8 mouse cellular contexts compared by ENCODE assay signal in the genomic region with DNA sequence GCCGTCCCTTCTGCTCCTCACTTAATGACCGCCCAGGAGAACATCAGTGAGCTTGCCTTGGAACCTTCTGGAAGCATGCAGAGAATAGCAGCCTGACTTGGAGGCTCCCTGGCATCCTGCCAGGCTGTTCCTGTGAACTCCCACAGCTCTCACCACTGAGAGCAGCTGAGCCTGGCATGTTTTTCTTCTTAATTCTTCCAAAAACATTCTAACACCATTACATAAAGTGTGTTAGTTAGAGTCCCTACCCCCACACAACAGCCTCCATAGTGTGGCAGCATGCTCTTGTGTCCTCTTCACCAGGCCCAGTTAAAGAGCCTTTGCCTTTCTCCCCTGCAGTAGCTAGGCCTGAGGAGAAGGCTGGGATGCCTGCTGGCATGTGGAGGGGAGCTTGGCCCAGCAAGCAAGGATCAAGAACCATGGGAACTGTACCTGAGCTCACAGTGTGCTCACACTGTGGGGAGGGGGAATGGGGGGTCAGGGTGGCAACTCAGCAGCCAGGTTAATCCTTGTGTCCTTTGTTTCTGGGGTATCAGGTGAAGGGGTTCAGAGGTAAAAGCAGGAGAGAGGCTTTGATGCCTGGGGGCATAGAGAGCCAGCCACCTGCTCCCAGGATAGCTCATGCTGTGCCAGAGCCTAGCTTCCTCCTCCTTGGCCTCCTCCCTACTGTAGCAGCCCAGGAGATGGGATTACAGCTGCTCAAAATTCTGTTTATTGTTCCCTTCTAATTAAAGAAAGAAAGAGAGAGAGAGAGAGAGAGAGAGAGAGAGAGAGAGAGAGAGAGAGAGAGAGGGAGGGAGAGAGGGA. TPM values are rescaled to one million over a fixed set of nuclear protein-coding genes. Genes with fewer than 3 reads are reported as not detected.
DNase-seq lines count a peak whose midpoint lies in the region; ATAC-seq and TF ChIP-seq lines count a peak whose summit lies in the region.

No protein-coding gene starts in this region.

- ATAC-seq in heart, embryonic 14.5 days (ENCODE audit: insufficient number of reproducible peaks, insufficient read depth, low FRiP score, low read depth): no peak
- ATAC-seq in forebrain, postnatal 0 days: peak; percentile 72
- no peak for ATAC-seq in kidney, postnatal 0 days (replicated peaks; ENCODE audit: low FRiP score, low read depth)
- no peak for ATAC-seq in limb, embryonic 15.5 days (ENCODE audit: insufficient number of reproducible peaks, low FRiP score, low TSS enrichment, low read depth)
- ATAC-seq in stomach, postnatal 0 days (ENCODE audit: low FRiP score, low TSS enrichment): 0 out of 2 replicates have a peak, but pooled peaks have one; percentile 44
- no peak for ATAC-seq in CD4-positive, CD25-positive, alpha-beta regulatory T cell, adult 4 months

- 30% methylated on average over 2 of the region's 2 CpGs for WGBS in heart, embryonic 14.5 days
- 37% methylated on average over 2 of the region's 2 CpGs for WGBS in forebrain, postnatal 0 days
- WGBS in kidney, postnatal 0 days: 54% methylated on average over 2 of the region's 2 CpGs
- 41% methylated on average over 2 of the region's 2 CpGs for WGBS in limb, embryonic 15.5 days
- 46% methylated on average over 2 of the region's 2 CpGs for WGBS in stomach, postnatal 0 days

- TF ChIP-seq EP300 in stomach, postnatal 0 days (optimal IDR thresholded peaks at IDR 0.05): no peak

- no peak overlapping the region for H3K4me3 ChIP-seq in heart, embryonic 14.5 days (ENCODE audit: control insufficient read depth in 1 of 2, insufficient read depth in 1 of 2, low read depth in 1 of 2, low read length in 2 of 2)
- H3K4me3 ChIP-seq in forebrain, postnatal 0 days (ENCODE audit: low read depth, low read length): no peak overlapping the region
- no peak overlapping the region for H3K4me3 ChIP-seq in kidney, postnatal 0 days (replicated peaks; ENCODE audit: low read depth, low read length)
- no peak overlapping the region for H3K4me3 ChIP-seq in limb, embryonic 15.5 days
- H3K4me3 ChIP-seq in stomach, postnatal 0 days (ENCODE audit: low read depth, low read length): no peak overlapping the region

- no peaks in the 10 kb centered on the region for H3K36me3 ChIP-seq in heart, embryonic 14.5 days (ENCODE audit: control insufficient read depth, insufficient read depth, low read length)
- H3K36me3 ChIP-seq in forebrain, postnatal 0 days (ENCODE audit: insufficient read depth): no peaks in the 10 kb centered on the region
- H3K36me3 ChIP-seq in kidney, postnatal 0 days (ENCODE audit: insufficient read depth, low read length): no peaks in the 10 kb centered on the region
- no peaks in the 10 kb centered on the region for H3K36me3 ChIP-seq in limb, embryonic 15.5 days
- H3K36me3 ChIP-seq in stomach, postnatal 0 days (ENCODE audit: control insufficient read depth, insufficient read depth, low read length): no peaks in the 10 kb centered on the region

- H3K4me1 ChIP-seq in heart, embryonic 14.5 days (ENCODE audit: control insufficient read depth in 2 of 2, insufficient read depth in 2 of 2, low read length in 2 of 2): peaks cover 10 to 13% of the 10 kb centered on the region in 2 experiments
- peaks cover 4% of the 10 kb centered on the region; the same call in 1 of the 2 replicates for H3K4me1 ChIP-seq in forebrain, postnatal 0 days (ENCODE audit: insufficient read depth)
- H3K4me1 ChIP-seq in kidney, postnatal 0 days (replicated peaks; ENCODE audit: insufficient read depth, low read length): 0 out of 2 replicates have a peak, but pooled peaks cover 6% of the 10 kb centered on the region
- H3K4me1 ChIP-seq in limb, embryonic 15.5 days: peaks cover 7% of the 10 kb centered on the region
- H3K4me1 ChIP-seq in stomach, postnatal 0 days (replicated peaks; ENCODE audit: control insufficient read depth, insufficient read depth): no peaks in the 10 kb centered on the region

- H3K4me2 ChIP-seq in heart, embryonic 14.5 days (ENCODE audit: low read length): no peak overlapping the region
- H3K4me2 ChIP-seq in forebrain, postnatal 0 days (ENCODE audit: low read depth): no peak overlapping the region
- no peak overlapping the region for H3K4me2 ChIP-seq in kidney, postnatal 0 days (ENCODE audit: low read length)
- no peak overlapping the region for H3K4me2 ChIP-seq in limb, embryonic 15.5 days
- no peak overlapping the region for H3K4me2 ChIP-seq in stomach, postnatal 0 days (replicated peaks; ENCODE audit: low read depth)

- TF ChIP-seq CTCF in forebrain, postnatal 0 days (IDR thresholded peaks at IDR 0.05; ENCODE audit: low read depth): no peak
- TF ChIP-seq CTCF in kidney, postnatal 0 days (IDR thresholded peaks at IDR 0.05; ENCODE audit: low read depth): no peak
- no peak for TF ChIP-seq CTCF in stomach, postnatal 0 days (IDR thresholded peaks at IDR 0.05; ENCODE audit: low read depth)

- H3K27me3 ChIP-seq in heart, embryonic 14.5 days (ENCODE audit: control insufficient read depth, insufficient read depth, low read length): no peaks in the 10 kb centered on the region
- no peaks in the 10 kb centered on the region for H3K27me3 ChIP-seq in forebrain, postnatal 0 days (ENCODE audit: insufficient read depth, low read length)
- no peaks in the 10 kb centered on the region for H3K27me3 ChIP-seq in kidney, postnatal 0 days (ENCODE audit: insufficient read depth, low read length)
- H3K27me3 ChIP-seq in limb, embryonic 15.5 days: 0 out of 2 replicates have a peak, but pooled peaks cover 1% of the 10 kb centered on the region
- H3K27me3 ChIP-seq in stomach, postnatal 0 days (ENCODE audit: control insufficient read depth, insufficient read depth, low read length): no peaks in the 10 kb centered on the region

- no peak for DNase-seq in heart, adult 11 months
- peak; percentile 48 to 69 for DNase-seq in adrenal gland, postnatal 36 days
- peak; percentile 89 for DNase-seq in forebrain, postnatal 0 days
- DNase-seq in kidney, postnatal 0 days (ENCODE audit: low spot score): peak; percentile 73
- peak; percentile 62 for DNase-seq in stomach, postnatal 0 days (ENCODE audit: low spot score)

- H3K27ac ChIP-seq in heart, embryonic 14.5 days (replicated peaks in 1 of 2; ENCODE audit: control insufficient read depth in 1 of 2, insufficient read depth in 1 of 2, low read depth in 2 of 2, low read length in 2 of 2): 0 out of 4 replicates have a peak overlapping the region, but pooled peaks of 1 of the 2 experiments have one; percentile 9
- peak overlapping the region; percentile 72 for H3K27ac ChIP-seq in forebrain, postnatal 0 days (ENCODE audit: low read depth, low read length)
- H3K27ac ChIP-seq in kidney, postnatal 0 days: no peak overlapping the region; the same call in 1 of the 2 replicates
- H3K27ac ChIP-seq in limb, embryonic 15.5 days: peak overlapping the region; percentile 50; the same call in 1 of the 2 replicates
- no peak overlapping the region for H3K27ac ChIP-seq in stomach, postnatal 0 days (replicated peaks)

- H3K9me3 ChIP-seq in heart, embryonic 14.5 days (ENCODE audit: control insufficient read depth, low read length): no peaks in the 10 kb centered on the region
- no peaks in the 10 kb centered on the region for H3K9me3 ChIP-seq in forebrain, postnatal 0 days (ENCODE audit: low read length)
- no peaks in the 10 kb centered on the region for H3K9me3 ChIP-seq in kidney, postnatal 0 days (replicated peaks; ENCODE audit: low read length)
- no peaks in the 10 kb centered on the region for H3K9me3 ChIP-seq in limb, embryonic 15.5 days
- H3K9me3 ChIP-seq in stomach, postnatal 0 days (ENCODE audit: control insufficient read depth, low read length): no peaks in the 10 kb centered on the region

- H3K9ac ChIP-seq in heart, embryonic 14.5 days (ENCODE audit: low read length): peak overlapping the region; percentile 30
- H3K9ac ChIP-seq in forebrain, postnatal 0 days: no peak overlapping the region
- no peak overlapping the region for H3K9ac ChIP-seq in kidney, postnatal 0 days (ENCODE audit: low read depth, low read length)
- no peak overlapping the region for H3K9ac ChIP-seq in limb, embryonic 15.5 days
- H3K9ac ChIP-seq in stomach, postnatal 0 days (ENCODE audit: low read length): no peak overlapping the region; the same call in 1 of the 2 replicates

RNA-seq across cellular contexts. Expression of gene Aifm3, which starts 7.3 kb away (rescaled TPM):
- polyA plus RNA-seq in heart, embryonic 14.5 days (2014; fragmentation: Nextera tagmentation; extraction: Ambion mirVana): 0.89 and 1.6 TPM in 2 replicates
- 1 to 10 TPM; 6.5 to 8.5 TPM for total RNA-seq in adrenal gland, postnatal 36 days (2021)
- total RNA-seq in forebrain, postnatal 0 days (2014; rRNA removed): 15.2 and 21.8 TPM in 2 replicates
- 7.5 and 12.7 TPM in 2 replicates for polyA plus RNA-seq in forebrain, postnatal 0 days (2015; fragmentation: Nextera tagmentation; extraction: Ambion mirVana)
- 1.4 and 2.4 TPM in 2 replicates for polyA plus RNA-seq in kidney, postnatal 0 days (2015; fragmentation: Nextera tagmentation; extraction: Ambion mirVana)
- 0.36 and 2.7 TPM in 2 replicates for polyA plus RNA-seq in limb, embryonic 15.5 days (2015; fragmentation: Nextera tagmentation; extraction: Ambion mirVana)
- 0.51 and 0.61 TPM in 2 replicates for polyA plus RNA-seq in stomach, postnatal 0 days (2015; fragmentation: Nextera tagmentation; extraction: Ambion mirVana)
- under 1 TPM in 1 of 2 experiments, not detected in 1; 0.27 TPM for polyA plus RNA-seq in CD4-positive, CD25-positive, alpha-beta regulatory T cell, adult 4 months (2017; shearing (Covaris generic))

RNA-seq across cellular contexts. Expression of gene Lztr1, which starts 11.8 kb away (rescaled TPM):
- polyA plus RNA-seq in heart, embryonic 14.5 days (2014; fragmentation: Nextera tagmentation; extraction: Ambion mirVana): 47.8 and 48.6 TPM in 2 replicates
- total RNA-seq in adrenal gland, postnatal 36 days (2021): 10 to 100 TPM; 56.1 to 59.9 TPM
- 206 and 244 TPM in 2 replicates for total RNA-seq in forebrain, postnatal 0 days (2014; rRNA removed)
- 91.4 and 103 TPM in 2 replicates for polyA plus RNA-seq in forebrain, postnatal 0 days (2015; fragmentation: Nextera tagmentation; extraction: Ambion mirVana)
- polyA plus RNA-seq in kidney, postnatal 0 days (2015; fragmentation: Nextera tagmentation; extraction: Ambion mirVana): 65.7 and 73.4 TPM in 2 replicates
- polyA plus RNA-seq in limb, embryonic 15.5 days (2015; fragmentation: Nextera tagmentation; extraction: Ambion mirVana): 84.2 and 97.8 TPM in 2 replicates
- 27.3 and 34.4 TPM in 2 replicates for polyA plus RNA-seq in stomach, postnatal 0 days (2015; fragmentation: Nextera tagmentation; extraction: Ambion mirVana)
- polyA plus RNA-seq in CD4-positive, CD25-positive, alpha-beta regulatory T cell, adult 4 months (2017; shearing (Covaris generic)): 10 to 100 TPM; 53.9 to 68.8 TPM

RNA-seq across cellular contexts. Expression of gene Thap7, which starts 34.2 kb away (rescaled TPM):
- polyA plus RNA-seq in heart, embryonic 14.5 days (2014; fragmentation: Nextera tagmentation; extraction: Ambion mirVana): 26.2 and 27.1 TPM in 2 replicates
- 10 to 100 TPM; 31.4 to 39.4 TPM for total RNA-seq in adrenal gland, postnatal 36 days (2021)
- 69.2 and 71.0 TPM in 2 replicates for total RNA-seq in forebrain, postnatal 0 days (2014; rRNA removed)
- 58.3 and 64.4 TPM in 2 replicates for polyA plus RNA-seq in forebrain, postnatal 0 days (2015; fragmentation: Nextera tagmentation; extraction: Ambion mirVana)
- polyA plus RNA-seq in kidney, postnatal 0 days (2015; fragmentation: Nextera tagmentation; extraction: Ambion mirVana): 58.6 and 62.8 TPM in 2 replicates
- 63.2 and 72.4 TPM in 2 replicates for polyA plus RNA-seq in limb, embryonic 15.5 days (2015; fragmentation: Nextera tagmentation; extraction: Ambion mirVana)
- 41.0 and 42.4 TPM in 2 replicates for polyA plus RNA-seq in stomach, postnatal 0 days (2015; fragmentation: Nextera tagmentation; extraction: Ambion mirVana)
- 10 to 100 TPM; 66.1 to 98.7 TPM for polyA plus RNA-seq in CD4-positive, CD25-positive, alpha-beta regulatory T cell, adult 4 months (2017; shearing (Covaris generic))

RNA-seq across cellular contexts. Expression of gene Crkl, which starts 44.9 kb away (rescaled TPM):
- polyA plus RNA-seq in heart, embryonic 14.5 days (2014; fragmentation: Nextera tagmentation; extraction: Ambion mirVana): 31.9 and 40.7 TPM in 2 replicates
- 10 to 100 TPM; 30.4 to 38.1 TPM for total RNA-seq in adrenal gland, postnatal 36 days (2021)
- 31.4 and 55.4 TPM in 2 replicates for total RNA-seq in forebrain, postnatal 0 days (2014; rRNA removed)
- polyA plus RNA-seq in forebrain, postnatal 0 days (2015; fragmentation: Nextera tagmentation; extraction: Ambion mirVana): 44.5 and 60.5 TPM in 2 replicates
- polyA plus RNA-seq in kidney, postnatal 0 days (2015; fragmentation: Nextera tagmentation; extraction: Ambion mirVana): 50.7 and 51.3 TPM in 2 replicates
- polyA plus RNA-seq in limb, embryonic 15.5 days (2015; fragmentation: Nextera tagmentation; extraction: Ambion mirVana): 69.5 and 72.8 TPM in 2 replicates
- 29.1 and 30.0 TPM in 2 replicates for polyA plus RNA-seq in stomach, postnatal 0 days (2015; fragmentation: Nextera tagmentation; extraction: Ambion mirVana)
- 10 to 100 TPM; 20.2 to 24.2 TPM for polyA plus RNA-seq in CD4-positive, CD25-positive, alpha-beta regulatory T cell, adult 4 months (2017; shearing (Covaris generic))

Comparison
In these comparisons a context has a peak if more than half of its experiments do, and no peak if none do; other contexts are left out.
1. ATAC-seq: peak in forebrain, postnatal 0 days (single experiment) and stomach, postnatal 0 days (single experiment); none in heart, embryonic 14.5 days (single experiment), kidney, postnatal 0 days (single experiment), limb, embryonic 15.5 days (single experiment) and CD4-positive, CD25-positive, alpha-beta regulatory T cell, adult 4 months (single experiment).
2. H3K27ac ChIP-seq: peak in forebrain, postnatal 0 days (single experiment) and limb, embryonic 15.5 days (single experiment); none in kidney, postnatal 0 days (single experiment) and stomach, postnatal 0 days (single experiment).